Mouse (Mus musculus) erythroblast, embryonic 14.5 days (primary cell): Measurements from ENCODE around the gene Ins2.

ENCODE experiments used
- GATA1 ChIP-seq: IDR thresholded peaks from 2 replicates; pipeline ENCODE4 v1.6.1; 2012; ENCODE audit warnings: low read length, inconsistent platforms, mixed read lengths
- TAL1 ChIP-seq: IDR thresholded peaks from 3 replicates; pipeline ENCODE4 v1.6.1; 2012; ENCODE audit warnings: low read length, inconsistent platforms, mixed read lengths

- TF ChIP-seq TAL1 (no peak), GATA1 (no peak)
These were observed 76.5 kb downstream of the Ins2 start, which contains the start of gene Igf2 for GRCm38 (mm10) chr7:142666659-142667058.
